Mouse (Mus musculus): ENCODE results near the gene Gpnmb.

Gene Gpnmb

DNA sequence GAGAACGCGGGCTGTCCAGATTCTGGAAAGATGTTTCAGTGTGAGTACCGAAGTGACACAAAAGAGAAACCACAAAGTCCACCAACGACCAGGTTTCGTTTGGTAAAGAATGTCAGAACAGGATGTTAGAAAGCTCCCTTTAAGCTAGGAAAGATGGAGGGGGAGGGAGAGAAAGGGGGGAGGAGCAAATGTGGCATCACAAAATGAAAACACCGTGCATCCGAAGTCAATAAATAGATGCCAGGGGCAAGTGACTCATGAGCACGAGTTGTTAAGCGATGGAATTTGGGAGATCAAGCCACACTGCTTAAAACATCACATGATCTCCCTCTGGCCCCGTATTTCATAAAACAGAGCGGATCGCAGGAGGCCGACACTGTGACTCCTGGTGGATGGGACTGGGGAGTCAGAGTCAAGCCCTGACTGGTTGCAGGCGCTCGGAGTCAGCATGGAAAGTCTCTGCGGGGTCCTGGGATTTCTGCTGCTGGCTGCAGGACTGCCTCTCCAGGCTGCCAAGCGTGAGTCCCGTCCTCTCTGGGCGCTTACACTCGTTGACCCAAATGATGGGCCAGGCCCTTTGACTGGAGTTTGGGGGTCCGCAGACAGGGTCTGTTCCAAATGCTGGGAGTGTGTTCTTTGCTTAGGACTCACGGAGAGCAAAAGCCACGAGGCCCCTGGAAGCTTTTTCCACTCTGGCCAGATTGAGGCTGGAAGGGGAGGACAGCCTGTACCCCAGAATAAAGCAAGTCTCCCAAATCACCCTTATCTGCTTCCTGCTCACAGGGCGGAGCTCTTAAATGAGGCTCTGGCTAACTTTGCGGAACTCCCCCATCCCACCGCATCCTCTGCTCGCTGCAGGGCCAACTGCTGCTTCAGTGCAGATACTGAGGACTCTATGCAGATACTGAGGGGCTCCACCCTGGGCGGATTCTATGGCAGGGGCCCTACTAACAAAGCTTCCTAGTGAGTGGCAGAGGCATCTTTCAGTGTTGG lies at the start of gene Gpnmb:
Gene Gpnmb, plus strand, starts transcription at position 272 of the 993 bp plus-strand sequence.
- Histone ChIP-seq H3K36me3 (ENCODE audit: control insufficient read depth, insufficient read depth, low read length, poor library complexity, severe bottlenecking) (no peaks in the 10 kb centered on the region), H3K27me3 (ENCODE audit: control insufficient read depth, insufficient read depth, low read length, poor library complexity, severe bottlenecking) (no peaks in the 10 kb centered on the region)
- no peak for DNase-seq (ENCODE audit: low read depth, low spot score)

DNA sequence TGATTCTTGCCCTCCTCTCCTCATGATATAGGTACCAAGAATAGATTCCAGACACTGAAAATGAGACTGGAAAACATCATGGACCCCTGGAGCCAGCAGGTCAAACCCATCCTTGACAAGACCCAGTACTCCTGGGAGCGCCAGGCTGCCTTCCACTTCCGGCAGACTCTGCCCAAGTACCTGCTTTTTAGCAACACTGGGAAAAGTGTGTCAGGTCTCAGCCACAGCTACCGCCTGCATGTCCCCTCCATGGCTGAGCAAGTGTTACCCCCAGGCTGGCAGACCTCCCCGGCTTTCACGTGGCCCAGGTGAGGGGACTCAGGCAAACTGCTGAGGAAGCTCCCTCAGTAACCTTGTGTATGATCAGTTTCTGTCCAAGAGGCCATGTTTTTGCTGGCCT lies 46.4 kb upstream of the Gpnmb start:
- DNase-seq (ENCODE audit: low read depth, low spot score): no peak
- no peaks in the 10 kb centered on the region for H3K27me3 ChIP-seq (ENCODE audit: control insufficient read depth, insufficient read depth, low read length, poor library complexity, severe bottlenecking)
- H3K36me3 ChIP-seq (ENCODE audit: control insufficient read depth, insufficient read depth, low read length, poor library complexity, severe bottlenecking): no peaks in the 10 kb centered on the region

GRCm38 (mm10) chr6:48991991-48992390 lies 44.4 kb upstream of the Gpnmb start:
- Histone ChIP-seq H3K27me3 (ENCODE audit: control insufficient read depth, insufficient read depth, low read length, poor library complexity, severe bottlenecking) (no peaks in the 10 kb centered on the region), H3K36me3 (ENCODE audit: control insufficient read depth, insufficient read depth, low read length, poor library complexity, severe bottlenecking) (no peaks in the 10 kb centered on the region)
- DNase-seq (ENCODE audit: low read depth, low spot score): no peak

DNA sequence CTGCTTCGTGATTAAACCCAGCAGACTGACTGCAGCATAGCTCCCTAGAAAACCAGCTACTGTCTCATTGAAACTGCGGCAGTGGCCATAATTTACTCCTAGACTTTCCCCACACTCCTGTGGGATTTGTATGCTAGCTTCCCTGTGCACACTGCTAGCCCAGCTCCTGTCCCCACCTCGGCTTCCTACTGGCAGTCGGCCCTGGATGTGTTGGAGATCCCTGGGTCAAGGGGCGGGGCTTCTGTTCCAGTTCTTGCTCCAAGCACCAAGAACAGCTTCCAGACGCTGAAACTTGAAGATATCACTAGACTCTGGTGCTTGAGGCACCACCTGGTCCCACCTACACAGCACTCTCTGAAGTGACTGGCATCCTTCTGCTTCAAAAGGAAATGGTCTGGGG lies 38.2 kb upstream of the Gpnmb start:
- Histone ChIP-seq H3K27me3 (ENCODE audit: control insufficient read depth, insufficient read depth, low read length, poor library complexity, severe bottlenecking) (no peaks in the 10 kb centered on the region), H3K36me3 (ENCODE audit: control insufficient read depth, insufficient read depth, low read length, poor library complexity, severe bottlenecking) (no peaks in the 10 kb centered on the region)
- no peak for DNase-seq (ENCODE audit: low read depth, low spot score)

DNA sequence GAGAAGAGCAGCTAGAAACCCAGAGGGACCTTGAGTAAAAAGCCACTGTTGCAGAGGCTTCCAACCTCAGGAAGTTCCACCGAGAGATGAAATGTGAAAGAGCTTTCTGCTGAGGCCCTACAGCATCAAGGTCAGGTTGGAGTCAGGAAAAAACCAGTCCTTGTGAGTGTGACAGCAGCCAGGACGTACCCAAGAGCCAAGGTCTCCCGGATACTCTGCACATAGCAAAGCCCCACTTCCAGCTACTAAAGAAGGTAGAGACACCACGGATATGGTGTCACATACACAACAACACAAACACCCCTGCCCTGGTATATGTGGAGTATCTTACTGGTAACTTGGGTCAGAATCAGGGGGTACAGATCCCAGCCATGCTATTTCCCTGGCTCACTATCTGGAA lies 37.5 kb upstream of the Gpnmb start:
- no peak for DNase-seq (ENCODE audit: low read depth, low spot score)
- H3K27me3 ChIP-seq (ENCODE audit: control insufficient read depth, insufficient read depth, low read length, poor library complexity, severe bottlenecking): no peaks in the 10 kb centered on the region
- no peaks in the 10 kb centered on the region for H3K36me3 ChIP-seq (ENCODE audit: control insufficient read depth, insufficient read depth, low read length, poor library complexity, severe bottlenecking)

DNA sequence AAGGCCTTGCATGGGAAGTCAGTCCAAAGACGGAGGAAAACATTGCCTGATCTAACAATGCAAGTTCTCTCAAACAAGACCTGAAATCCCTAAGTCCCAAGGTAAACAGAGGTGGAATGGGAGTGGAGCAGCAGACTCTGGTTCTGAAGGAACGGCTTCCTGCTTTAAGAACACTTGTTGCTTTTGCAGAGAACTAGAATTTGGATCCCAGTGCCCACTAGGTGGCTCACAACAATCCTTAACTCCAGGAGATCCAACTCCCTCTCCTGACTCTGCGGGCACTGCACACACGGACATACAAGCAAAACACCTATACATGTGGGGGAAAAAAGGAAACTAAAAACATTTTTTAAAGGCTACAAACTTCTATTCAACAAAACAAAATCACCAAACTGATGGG lies 33.0 kb upstream of the Gpnmb start:
- H3K36me3 ChIP-seq (ENCODE audit: control insufficient read depth, insufficient read depth, low read length, poor library complexity, severe bottlenecking): no peaks in the 10 kb centered on the region
- H3K27me3 ChIP-seq (ENCODE audit: control insufficient read depth, insufficient read depth, low read length, poor library complexity, severe bottlenecking): no peaks in the 10 kb centered on the region
- no peak for DNase-seq (ENCODE audit: low read depth, low spot score)

DNA sequence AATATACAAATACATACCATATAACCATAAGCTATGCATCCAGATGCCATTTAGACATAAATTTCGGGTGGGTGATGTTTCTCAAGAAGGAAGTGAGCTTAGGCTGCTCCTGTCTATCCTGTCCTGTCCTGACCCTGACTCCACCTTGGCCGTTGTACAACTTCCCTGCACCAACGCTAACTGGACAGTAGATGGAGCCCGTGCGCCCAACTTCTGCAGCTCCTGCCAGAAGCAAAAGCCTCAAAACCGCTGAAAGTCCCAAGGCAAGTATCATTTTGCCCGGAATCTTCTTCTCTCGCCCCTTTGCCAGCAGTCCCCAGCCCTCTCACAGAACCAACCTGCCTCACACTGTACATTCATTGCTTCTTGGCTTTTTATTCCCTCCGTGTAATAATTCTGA lies 28.4 kb upstream of the Gpnmb start:
- Histone ChIP-seq H3K27me3 (ENCODE audit: control insufficient read depth, insufficient read depth, low read length, poor library complexity, severe bottlenecking) (no peaks in the 10 kb centered on the region), H3K36me3 (ENCODE audit: control insufficient read depth, insufficient read depth, low read length, poor library complexity, severe bottlenecking) (no peaks in the 10 kb centered on the region)
- DNase-seq (ENCODE audit: low read depth, low spot score): peak; percentile 78

- H3K36me3 ChIP-seq (ENCODE audit: control insufficient read depth, insufficient read depth, low read length, poor library complexity, severe bottlenecking): no peaks in the 10 kb centered on the region
- H3K27me3 ChIP-seq (ENCODE audit: control insufficient read depth, insufficient read depth, low read length, poor library complexity, severe bottlenecking): no peaks in the 10 kb centered on the region
- no peak for DNase-seq (ENCODE audit: low read depth, low spot score)
Observed at GRCm38 (mm10) chr6:49008420-49009160, 27.8 kb upstream of the Gpnmb start.

DNA sequence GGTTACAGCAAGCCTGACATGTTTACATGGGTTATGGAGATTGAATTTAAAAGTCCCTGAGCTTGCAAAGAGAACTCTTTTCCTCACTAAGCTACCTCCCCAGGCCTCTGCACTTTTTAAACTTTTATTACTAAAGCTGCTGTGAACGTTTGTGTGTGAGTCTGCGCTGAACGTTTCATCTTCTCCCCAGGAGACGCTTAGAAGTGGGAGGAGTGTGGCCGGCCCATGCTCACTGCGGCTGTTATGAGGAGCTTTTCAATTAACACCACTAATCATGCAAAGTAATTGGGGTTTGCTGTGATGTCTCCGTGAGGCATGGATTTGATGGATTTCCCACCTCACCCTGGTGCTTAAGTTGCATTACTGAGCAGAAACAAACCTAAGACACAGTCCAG lies 27.2 kb upstream of the Gpnmb start:
- Histone ChIP-seq H3K36me3 (ENCODE audit: control insufficient read depth, insufficient read depth, low read length, poor library complexity, severe bottlenecking) (no peaks in the 10 kb centered on the region), H3K27me3 (ENCODE audit: control insufficient read depth, insufficient read depth, low read length, poor library complexity, severe bottlenecking) (no peaks in the 10 kb centered on the region)
- DNase-seq (ENCODE audit: low read depth, low spot score): no peak

DNA sequence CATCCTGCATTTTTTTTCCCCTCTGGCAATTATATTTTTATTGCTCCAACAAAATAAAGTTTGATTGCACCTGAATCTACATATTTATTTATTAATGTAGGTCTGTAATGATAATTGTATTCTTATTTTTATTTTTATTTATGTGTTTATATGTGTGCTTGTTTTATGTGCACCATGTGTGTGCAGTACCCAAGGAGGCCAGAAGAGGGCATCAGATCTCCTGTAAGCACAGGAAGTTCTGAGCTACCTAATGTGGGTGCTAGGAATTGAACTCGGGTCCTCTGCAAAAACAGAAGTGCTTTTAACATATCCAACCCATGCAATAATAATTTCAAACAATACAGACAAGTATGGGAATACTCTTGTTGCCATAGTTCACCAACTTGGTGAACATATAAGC lies 26.7 kb upstream of the Gpnmb start:
- peak; percentile 19 for DNase-seq (ENCODE audit: low read depth, low spot score)
- H3K27me3 ChIP-seq (ENCODE audit: control insufficient read depth, insufficient read depth, low read length, poor library complexity, severe bottlenecking): no peaks in the 10 kb centered on the region
- H3K36me3 ChIP-seq (ENCODE audit: control insufficient read depth, insufficient read depth, low read length, poor library complexity, severe bottlenecking): no peaks in the 10 kb centered on the region

DNA sequence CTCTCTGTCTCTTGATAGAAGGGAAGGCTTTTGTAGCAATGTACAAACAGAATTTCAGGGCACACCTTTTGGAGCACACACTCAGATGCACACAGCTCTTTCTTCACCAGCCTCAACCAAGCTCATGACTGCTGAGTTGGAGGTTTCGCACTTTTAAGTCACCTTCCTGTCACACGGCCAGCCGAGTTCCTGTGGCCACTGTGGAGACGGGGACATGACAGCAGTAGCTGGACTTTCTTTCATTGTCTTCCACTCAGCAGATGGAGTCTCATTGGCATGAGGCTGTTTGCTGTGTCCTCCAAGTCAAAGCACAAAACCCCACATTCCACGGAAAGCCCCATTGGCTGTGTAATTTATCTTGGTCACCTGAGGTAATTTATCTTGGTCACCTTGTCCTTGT lies 25.2 kb upstream of the Gpnmb start:
- H3K27me3 ChIP-seq (ENCODE audit: control insufficient read depth, insufficient read depth, low read length, poor library complexity, severe bottlenecking): no peaks in the 10 kb centered on the region
- DNase-seq (ENCODE audit: low read depth, low spot score): no peak
- no peaks in the 10 kb centered on the region for H3K36me3 ChIP-seq (ENCODE audit: control insufficient read depth, insufficient read depth, low read length, poor library complexity, severe bottlenecking)

DNA sequence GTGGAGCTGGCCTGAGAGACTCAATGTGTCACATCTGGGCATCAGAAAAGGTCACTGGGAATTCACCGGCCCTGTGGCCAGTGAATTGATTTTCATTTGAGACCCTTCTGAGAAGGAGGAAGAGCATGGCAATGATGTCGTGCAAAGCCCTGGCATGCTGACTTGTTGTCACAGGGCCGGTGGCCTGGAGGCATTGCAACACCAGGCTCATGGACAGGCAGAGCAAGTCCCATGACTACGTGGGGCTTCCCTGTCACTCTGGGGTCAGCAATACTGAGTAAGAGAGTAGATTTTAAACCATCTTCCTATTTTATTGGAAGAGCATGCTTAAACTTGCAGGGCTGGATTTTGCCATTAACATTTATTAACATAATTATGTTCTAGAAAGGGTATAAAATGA lies 23.3 kb upstream of the Gpnmb start:
- Histone ChIP-seq H3K36me3 (ENCODE audit: control insufficient read depth, insufficient read depth, low read length, poor library complexity, severe bottlenecking) (no peaks in the 10 kb centered on the region), H3K27me3 (ENCODE audit: control insufficient read depth, insufficient read depth, low read length, poor library complexity, severe bottlenecking) (no peaks in the 10 kb centered on the region)
- DNase-seq (ENCODE audit: low read depth, low spot score): no peak

GRCm38 (mm10) chr6:49013458-49013857 lies 22.9 kb upstream of the Gpnmb start:
- Histone ChIP-seq H3K36me3 (ENCODE audit: control insufficient read depth, insufficient read depth, low read length, poor library complexity, severe bottlenecking) (no peaks in the 10 kb centered on the region), H3K27me3 (ENCODE audit: control insufficient read depth, insufficient read depth, low read length, poor library complexity, severe bottlenecking) (no peaks in the 10 kb centered on the region)
- DNase-seq (ENCODE audit: low read depth, low spot score): no peak

DNA sequence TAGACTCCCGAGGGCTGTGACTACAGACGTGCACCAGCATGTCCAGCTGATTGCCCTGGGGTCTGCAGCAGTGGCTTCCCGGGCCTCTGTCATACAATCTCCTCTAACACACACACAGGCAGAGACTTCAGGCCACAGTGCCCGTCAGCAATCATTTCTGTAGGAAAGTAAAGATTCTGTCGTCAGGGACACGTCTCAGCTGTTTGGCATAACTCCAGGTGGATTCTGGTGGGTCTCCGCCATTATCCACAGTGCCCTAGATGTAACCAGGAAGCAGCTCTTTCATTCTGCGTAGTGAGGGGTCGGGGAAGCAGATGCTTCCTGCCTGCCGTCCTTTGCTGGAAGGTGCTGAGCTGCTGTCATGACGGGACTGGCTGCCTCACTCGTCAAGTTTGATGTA lies 19.2 kb upstream of the Gpnmb start:
- Histone ChIP-seq H3K36me3 (ENCODE audit: control insufficient read depth, insufficient read depth, low read length, poor library complexity, severe bottlenecking) (no peaks in the 10 kb centered on the region), H3K27me3 (ENCODE audit: control insufficient read depth, insufficient read depth, low read length, poor library complexity, severe bottlenecking) (no peaks in the 10 kb centered on the region)
- peak; percentile 11 for DNase-seq (ENCODE audit: low read depth, low spot score)

GRCm38 (mm10) chr6:49019341-49019740 lies 17.0 kb upstream of the Gpnmb start:
- no peak for DNase-seq (ENCODE audit: low read depth, low spot score)
- Histone ChIP-seq H3K27me3 (ENCODE audit: control insufficient read depth, insufficient read depth, low read length, poor library complexity, severe bottlenecking) (no peaks in the 10 kb centered on the region), H3K36me3 (ENCODE audit: control insufficient read depth, insufficient read depth, low read length, poor library complexity, severe bottlenecking) (no peaks in the 10 kb centered on the region)
